Mouse (Mus musculus) lung, embryonic 14.5 days (tissue): ENCODE measurements around the gene Plekhj1. TPM values are rescaled to one million over a fixed set of nuclear protein-coding genes. Genes with fewer than 3 reads are reported as not detected.

Experiments
- ATAC-seq: fragments of 200-750 bp; cut with Nextera tagmentation; 2 replicates; pipeline ENCODE4 v1.8.0; 2017; ENCODE audit warnings: mild to moderate bottlenecking, moderate TSS enrichment, moderate library complexity; ENCODE audit not compliant: insufficient read depth
- DNase-seq: peaks from one replicate; pipeline ENCODE4 v3.0.0-alpha.2; 2015
- H3K27ac ChIP-seq: fragments of 300-500 bp; sonication (generic); 2 replicates; pipeline ENCODE4 v1.5.1; 2014; ENCODE audit warnings: low read depth, mild to moderate bottlenecking, moderate library complexity
- H3K27me3 ChIP-seq: fragments of 300-500 bp; sonication (generic); 2 replicates; pipeline ENCODE4 v1.6.1; 2014; ENCODE audit warnings: low read length, control low read depth; ENCODE audit not compliant: insufficient read depth
- H3K36me3 ChIP-seq: fragments of 300-500 bp; sonication (generic); 2 replicates; pipeline ENCODE4 v1.6.1; 2014; ENCODE audit warnings: control low read depth; ENCODE audit not compliant: insufficient read depth
- H3K4me1 ChIP-seq: fragments of 300-500 bp; sonication (generic); 2 replicates; pipeline ENCODE4 v1.6.1; 2014; ENCODE audit warnings: antibody characterized with exemption, control low read depth; ENCODE audit not compliant: insufficient read depth
- H3K4me2 ChIP-seq: fragments of 300-500 bp; sonication (generic); 2 replicates; pipeline ENCODE4 v1.6.1; 2014; ENCODE audit warnings: mild to moderate bottlenecking
- H3K4me3 ChIP-seq: fragments of 300-500 bp; sonication (generic); 2 replicates; pipeline ENCODE4 v1.5.1; 2014; ENCODE audit warnings: low read depth, low read length
- H3K9ac ChIP-seq: fragments of 300-500 bp; sonication (generic); 2 replicates; pipeline ENCODE4 v1.6.1; 2014
- H3K9me3 ChIP-seq: fragments of 300-500 bp; sonication (generic); 2 replicates; pipeline ENCODE4 v1.6.1; 2016; ENCODE audit warnings: low read depth, low read length, control low read depth
- CTCF ChIP-seq: IDR thresholded peaks from 2 replicates; pipeline ENCODE4 v1.5.1; 2016; ENCODE audit warnings: antibody characterized with exemption, low read depth
- WGBS: fragments of 180-500 bp; shearing (Covaris S2); extraction: QIAGEN DNeasy Blood & Tissue Kit; methylation state at CpG from one replicate; pipeline ENCODE4 v1.1.7; 2014; 5-methylcytosine and 5-hydroxymethylcytosine counted together
- polyA plus RNA-seq: library from polyadenylated mRNA; unstranded; fragments of >200 nt; fragmentation: Nextera tagmentation; extraction: Ambion mirVana; gene quantifications from 2 replicates; pipeline ENCODE4 v1.2.1, GENCODE M21; 2014

The Plekhj1 gene
- polyA plus RNA-seq, 1 experiment from 2014 or later: 121 TPM

GRCm38 (mm10) chr10:80756509-80756908, 41.9 kb downstream of the Plekhj1 start:
- WGBS: 51% methylated on average over 2 of the region's 2 CpGs
- H3K27ac ChIP-seq: no peak overlapping the region; the same call in 1 of the 2 replicates
- peak overlapping the region; percentile 98 for H3K4me3 ChIP-seq
- no peaks in the 10 kb centered on the region for H3K27me3 ChIP-seq
- no peak for TF ChIP-seq CTCF
- H3K4me1 ChIP-seq: peaks cover 22% of the 10 kb centered on the region
- peak overlapping the region; percentile 99 for H3K4me2 ChIP-seq
- DNase-seq: no peak
- H3K36me3 ChIP-seq: no peaks in the 10 kb centered on the region
- no peak for ATAC-seq
- H3K9me3 ChIP-seq: no peaks in the 10 kb centered on the region
- peak overlapping the region; percentile 92 for H3K9ac ChIP-seq

- Histone ChIP-seq H3K4me3 (peak overlapping the region; percentile 98), H3K36me3 (no peaks in the 10 kb centered on the region), H3K9me3 (no peaks in the 10 kb centered on the region), H3K27me3 (no peaks in the 10 kb centered on the region), H3K27ac (no peak overlapping the region), H3K9ac (peak overlapping the region; percentile 92), H3K4me1 (peaks cover 21% of the 10 kb centered on the region), H3K4me2 (peak overlapping the region; percentile 99)
- DNase-seq (no peak), ATAC-seq (no peak)
- WGBS: 18% methylated on average over 3 of the region's 3 CpGs
- 0 out of 2 replicates have a peak, but pooled peaks have one; percentile 13 for TF ChIP-seq CTCF
These were observed 42.3 kb downstream of the Plekhj1 start for GRCm38 (mm10) chr10:80756099-80756498.

GRCm38 (mm10) chr10:80755291-80756015, 43.0 kb downstream of the Plekhj1 start:
- H3K9me3 ChIP-seq: no peaks in the 10 kb centered on the region
- ATAC-seq: no peak
- peak overlapping the region; percentile 92 for H3K9ac ChIP-seq
- no peaks in the 10 kb centered on the region for H3K36me3 ChIP-seq
- TF ChIP-seq CTCF: no peak
- peak overlapping the region; percentile 99 for H3K4me2 ChIP-seq
- peak overlapping the region; percentile 86 for H3K27ac ChIP-seq
- WGBS: under 1% methylated on average over 60 of the region's 75 CpGs
- peak overlapping the region; percentile 98 for H3K4me3 ChIP-seq
- no peak for DNase-seq
- H3K27me3 ChIP-seq: no peaks in the 10 kb centered on the region
- H3K4me1 ChIP-seq: peaks cover 20% of the 10 kb centered on the region

- under 1% methylated on average over 55 of the region's 57 CpGs for WGBS
- Histone ChIP-seq H3K4me2 (peak within 1 kb of the TSS; percentile 99), H3K4me1 (peaks cover 20% of the 10 kb centered on the region), H3K27me3 (no peaks in the 10 kb centered on the region), H3K36me3 (no peaks in the 10 kb centered on the region), H3K9ac (peak within 1 kb of the TSS; percentile 92), H3K4me3 (peak within 1 kb of the TSS; percentile 98), H3K9me3 (no peaks in the 10 kb centered on the region), H3K27ac (peak within 1 kb of the TSS; percentile 86)
- no peak for TF ChIP-seq CTCF
- DNase-seq (peak; percentile 99), ATAC-seq (peak; percentile 87)
These were observed 43.7 kb downstream of the Plekhj1 start, which contains the start of gene Dot1l for GRCm38 (mm10) chr10:80754594-80755290. Gene Dot1l, plus strand, starts transcription at chr10:80755206.

GRCm38 (mm10) chr10:80752079-80752625, 46.3 kb downstream of the Plekhj1 start:
- no peak for TF ChIP-seq CTCF
- H3K27me3 ChIP-seq: no peaks in the 10 kb centered on the region
- DNase-seq (peak; percentile 81), ATAC-seq (peak; percentile 60)
- H3K4me3 ChIP-seq: peak overlapping the region; percentile 20
- H3K9ac ChIP-seq: 0 out of 2 replicates have a peak overlapping the region, but pooled peaks have one; percentile 9
- peak overlapping the region; percentile 77 for H3K27ac ChIP-seq
- WGBS: 7% methylated on average over 6 of the region's 6 CpGs
- peak overlapping the region; percentile 53 for H3K4me2 ChIP-seq
- H3K4me1 ChIP-seq: peaks cover 16% of the 10 kb centered on the region
- H3K36me3 ChIP-seq: no peaks in the 10 kb centered on the region
- H3K9me3 ChIP-seq: no peaks in the 10 kb centered on the region

- H3K36me3 ChIP-seq: no peaks in the 10 kb centered on the region
- peak overlapping the region; percentile 20; the same call in 1 of the 2 replicates for H3K4me3 ChIP-seq
- peak overlapping the region; percentile 9; the same call in 1 of the 2 replicates for H3K9ac ChIP-seq
- peak; percentile 44 for TF ChIP-seq CTCF
- 0 out of 2 replicates have a peak, but pooled peaks have one; percentile 13 for ATAC-seq
- peaks cover 8% of the 10 kb centered on the region for H3K4me1 ChIP-seq
- no peaks in the 10 kb centered on the region for H3K9me3 ChIP-seq
- peak; percentile 70 for DNase-seq
- peak overlapping the region; percentile 53 for H3K4me2 ChIP-seq
- peak overlapping the region; percentile 77 for H3K27ac ChIP-seq
- no peaks in the 10 kb centered on the region for H3K27me3 ChIP-seq
- 13% methylated on average over 16 of the region's 16 CpGs for WGBS
These were observed 47.1 kb downstream of the Plekhj1 start for GRCm38 (mm10) chr10:80751188-80751832.
